Mouse (Mus musculus) lung, adult 2 months (tissue): ENCODE results near the gene Otoa.

ENCODE experiments used
- CTCF ChIP-seq: fragments of 200-500 bp; IDR thresholded peaks from 2 replicates; pipeline ENCODE4 v1.5.1; 2011; ENCODE audit warnings: mild to moderate bottlenecking, low read length, control low read depth; ENCODE audit not compliant: insufficient read depth
- POLR2A ChIP-seq: fragments of 200-500 bp; IDR thresholded peaks from 2 replicates; pipeline ENCODE4 v1.6.1; 2011; ENCODE audit warnings: low read depth, mild to moderate bottlenecking, control low read depth, low read length, borderline replicate concordance; ENCODE audit errors: extremely low read depth

DNA sequence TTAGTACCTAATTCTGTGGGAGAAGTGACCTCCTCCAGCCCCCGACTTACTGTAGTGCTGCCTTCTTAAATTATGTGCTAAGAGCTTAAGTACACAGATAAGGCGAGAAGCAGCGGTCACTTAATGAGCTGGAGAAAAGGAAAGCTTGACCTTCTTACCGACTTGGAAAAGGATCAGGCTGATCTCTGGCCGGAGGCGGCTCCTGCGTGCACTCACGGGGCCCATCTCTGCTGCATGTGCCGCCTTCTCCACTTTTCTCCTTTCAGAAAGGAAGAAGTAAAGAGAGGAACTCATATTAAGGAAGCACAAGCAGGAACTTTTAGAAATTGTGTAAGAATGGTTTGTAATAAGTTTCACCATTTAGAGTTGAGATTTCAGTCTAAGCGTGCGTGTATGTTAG lies 7.2 kb upstream of the Otoa start, which contains the start of gene Igsf6:
- TF ChIP-seq CTCF (no peak), POLR2A (no peak)
